Mouse (Mus musculus) hindbrain, embryonic 10.5 days (tissue): ENCODE data around the gene A430078G23Rik. TPM values are rescaled to one million over a fixed set of nuclear protein-coding genes. Genes with fewer than 3 reads are reported as not detected.
"Not testable (repeated sequence)": the region's sequence is repeated elsewhere in the genome, so short reads cannot be mapped to it uniquely, and the experiment has no call there.

Experiments used
- DNase-seq: peaks from one replicate; pipeline ENCODE4 v3.0.0-alpha.2; 2017; ENCODE audit warnings: low spot score
- H3K27ac ChIP-seq: fragments of 300-500 bp; sonication (generic); 2 replicates; pipeline ENCODE4 v1.5.1; 2016; ENCODE audit warnings: mild to moderate bottlenecking, moderate library complexity
- H3K27me3 ChIP-seq: fragments of 300-500 bp; sonication (generic); 2 replicates; pipeline ENCODE4 v1.6.1; 2016; ENCODE audit warnings: mild to moderate bottlenecking; ENCODE audit not compliant: poor library complexity, insufficient read depth, severe bottlenecking
- H3K36me3 ChIP-seq: fragments of 300-500 bp; sonication (generic); 2 replicates; pipeline ENCODE4 v1.6.1; 2016; ENCODE audit warnings: mild to moderate bottlenecking, moderate library complexity
- H3K4me1 ChIP-seq: fragments of 300-500 bp; sonication (generic); replicated peaks from 2 replicates; pipeline ENCODE4 v1.6.1; 2016; ENCODE audit warnings: mild to moderate bottlenecking
- H3K4me3 ChIP-seq: fragments of 300-500 bp; sonication (generic); 2 replicates; pipeline ENCODE4 v1.5.1; 2016; ENCODE audit warnings: mild to moderate bottlenecking, moderate library complexity
- H3K9me3 ChIP-seq: fragments of 300-500 bp; sonication (generic); 2 replicates; pipeline ENCODE4 v1.6.1; 2016; ENCODE audit warnings: mild to moderate bottlenecking, moderate library complexity
- WGBS: fragments of 180-500 bp; shearing (Covaris S2); methylation state at CpG from one replicate; pipeline ENCODE4 v1.1.7; 2016; 5-methylcytosine and 5-hydroxymethylcytosine counted together
- polyA plus RNA-seq: library from polyadenylated mRNA; unstranded; fragments of >200 nt; fragmentation: Nextera tagmentation; extraction: Ambion mirVana; gene quantifications from 2 replicates; pipeline ENCODE4 v1.2.1, GENCODE M21; 2016

A430078G23Rik gene
- polyA plus RNA-seq, 1 experiment from 2014 or later = not detected

GRCm38 (mm10) chr8:3331692-3332091 lies 21.5 kb upstream of the A430078G23Rik start:
- Histone ChIP-seq H3K9me3 (0 out of 2 replicates have a peak, but pooled peaks cover 2% of the 10 kb centered on the region), H3K36me3 (no peaks in the 10 kb centered on the region), H3K4me1 (no peaks in the 10 kb centered on the region), H3K27ac (no peak overlapping the region), H3K27me3 (no peaks in the 10 kb centered on the region), H3K4me3 (no peak overlapping the region)
- 79% methylated on average over 2 of the region's 2 CpGs for WGBS
- DNase-seq = no peak

DNA sequence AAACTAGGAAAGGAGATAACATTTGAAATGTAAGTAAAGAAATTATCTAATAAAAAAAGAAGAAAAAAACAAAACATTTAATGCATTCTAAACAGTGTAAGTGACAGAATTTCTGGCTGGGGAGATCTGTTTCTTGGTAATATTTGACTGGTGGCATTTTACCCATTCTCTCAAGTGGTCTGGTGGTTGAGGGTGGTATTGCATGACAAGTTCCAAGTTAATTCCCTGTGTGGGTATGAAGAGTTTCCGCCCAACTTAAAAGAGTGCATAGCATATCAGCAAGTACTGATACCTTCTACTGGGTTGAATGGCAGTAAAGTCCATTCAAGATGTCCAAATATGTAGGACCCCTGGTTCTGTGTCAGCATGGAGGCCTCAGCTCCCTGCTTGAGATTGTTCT lies 17.3 kb upstream of the A430078G23Rik start:
- H3K27ac ChIP-seq = no peak overlapping the region
- H3K4me1 ChIP-seq = no peaks in the 10 kb centered on the region
- no peak for DNase-seq
- WGBS = 86% methylated on average over 1 of the region's 1 CpGs
- H3K9me3 ChIP-seq = 0 out of 2 replicates have a peak, but pooled peaks cover 8% of the 10 kb centered on the region
- no peaks in the 10 kb centered on the region for H3K27me3 ChIP-seq
- H3K36me3 ChIP-seq = no peaks in the 10 kb centered on the region
- no peak overlapping the region for H3K4me3 ChIP-seq

DNA sequence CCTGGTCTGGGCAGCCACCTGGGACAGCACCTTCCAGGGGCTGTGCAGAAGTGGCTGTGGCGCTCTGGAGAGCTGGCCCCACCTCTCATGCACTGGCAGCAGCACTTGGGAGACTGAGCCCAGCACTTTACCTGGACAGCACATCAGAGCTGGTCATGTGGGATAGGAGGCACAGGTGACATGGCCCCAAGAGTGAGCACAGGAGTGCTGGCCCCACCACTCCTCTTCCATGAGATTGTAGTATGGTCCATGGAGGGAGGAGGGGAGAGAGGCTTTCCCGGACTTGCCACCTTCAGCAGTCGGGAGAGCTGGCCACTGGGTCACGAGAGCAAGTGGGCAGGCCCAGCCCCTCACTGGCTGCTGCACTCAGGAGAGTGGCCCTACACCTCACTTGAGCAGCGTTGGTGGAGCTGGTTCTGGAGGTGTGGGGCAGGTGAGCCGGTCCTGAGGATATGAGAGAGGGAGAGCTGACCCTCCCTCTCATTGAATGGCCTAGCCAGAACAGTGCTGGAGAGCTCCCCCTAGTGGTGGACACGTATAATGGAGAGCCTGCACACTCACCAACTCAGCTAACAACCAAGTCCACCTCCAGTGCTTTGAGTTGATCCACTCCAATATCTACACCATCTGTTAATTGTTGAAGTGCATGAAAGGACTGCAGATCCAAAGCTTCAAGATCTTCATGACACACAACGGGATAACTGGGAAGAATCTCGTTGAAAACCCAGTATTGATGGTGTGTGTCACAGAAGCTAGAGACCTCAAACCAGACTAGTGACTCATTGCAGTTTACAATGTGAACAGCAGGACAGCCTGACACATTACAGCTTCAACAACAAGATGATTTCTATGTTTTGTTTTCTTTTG lies 16.3 kb upstream of the A430078G23Rik start:
- peak; percentile 33 for DNase-seq
- Histone ChIP-seq H3K36me3 (no peaks in the 10 kb centered on the region), H3K4me3 (no peak overlapping the region), H3K9me3 (0 out of 2 replicates have a peak, but pooled peaks cover 8% of the 10 kb centered on the region), H3K27me3 (no peaks in the 10 kb centered on the region), H3K27ac (no peak overlapping the region), H3K4me1 (no peaks in the 10 kb centered on the region)
- 73% methylated on average over 9 of the region's 9 CpGs for WGBS

DNA sequence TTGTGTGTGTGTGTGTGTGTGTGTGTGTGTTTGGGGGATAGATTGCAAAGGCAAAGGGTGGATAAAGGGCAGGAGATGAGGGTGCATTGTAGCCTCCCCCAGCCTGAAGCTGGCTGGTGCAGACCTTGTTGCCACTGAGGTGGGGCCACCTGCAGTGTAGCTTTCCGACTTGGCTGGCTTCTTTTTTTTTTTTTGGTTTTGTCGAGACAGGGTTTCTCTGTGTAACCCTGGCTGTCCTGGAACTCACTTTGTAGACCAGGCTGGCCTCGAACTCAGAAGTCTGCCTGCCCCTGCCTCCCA lies 15.7 kb upstream of the A430078G23Rik start:
- H3K4me1 ChIP-seq, H3K4me3 ChIP-seq, H3K9me3 ChIP-seq, DNase-seq, H3K36me3 ChIP-seq, H3K27ac ChIP-seq, H3K27me3 ChIP-seq: not testable (repeated sequence)
- whole genome bisulfite sequencing = 87% methylated on average over 3 of the region's 3 CpGs

DNA sequence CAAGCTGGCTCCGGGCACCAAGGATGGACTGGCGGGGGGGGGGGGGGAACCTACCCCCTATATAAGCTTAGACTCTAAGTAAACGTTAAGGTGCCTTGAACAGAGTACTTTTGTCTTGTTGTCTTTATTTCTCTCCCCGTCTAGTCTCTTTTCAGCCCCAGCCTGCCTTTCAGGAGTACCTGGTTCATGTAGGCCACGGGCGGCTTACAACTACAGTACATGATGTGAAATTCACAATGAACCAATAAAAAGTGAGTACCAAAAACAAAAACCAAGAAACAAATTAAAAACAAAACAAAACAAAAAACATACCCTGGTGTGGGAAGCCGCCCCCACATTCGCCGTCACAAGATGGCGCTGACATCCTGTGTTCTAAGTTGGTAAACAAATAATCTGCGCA lies 15.2 kb upstream of the A430078G23Rik start:
- Histone ChIP-seq H3K9me3 (0 out of 2 replicates have a peak, but pooled peaks cover 8% of the 10 kb centered on the region), H3K27ac (no peak overlapping the region), H3K36me3 (no peaks in the 10 kb centered on the region), H3K4me1 (no peaks in the 10 kb centered on the region), H3K27me3 (no peaks in the 10 kb centered on the region), H3K4me3 (no peak overlapping the region)
- 94% methylated on average over 11 of the region's 11 CpGs for WGBS
- no peak for DNase-seq

DNA sequence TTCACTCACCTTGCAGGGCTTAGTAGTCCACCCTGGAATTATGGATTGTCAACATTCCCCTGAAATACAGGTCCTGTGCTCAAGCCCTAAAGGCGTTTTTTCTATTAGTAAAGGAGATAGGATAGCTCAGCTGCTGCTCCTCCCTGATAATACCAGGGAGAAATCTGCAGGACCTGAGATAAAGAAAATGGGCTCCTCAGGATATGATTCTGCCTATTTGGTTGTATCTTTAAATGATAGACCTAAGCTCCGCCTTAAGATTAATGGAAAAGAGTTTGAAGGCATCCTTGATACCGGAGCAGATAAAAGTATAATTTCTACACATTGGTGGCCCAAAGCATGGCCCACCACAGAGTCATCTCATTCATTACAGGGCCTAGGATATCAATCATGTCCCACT lies 12.5 kb upstream of the A430078G23Rik start:
- H3K4me1 ChIP-seq, DNase-seq, H3K9me3 ChIP-seq, H3K36me3 ChIP-seq, H3K27ac ChIP-seq, H3K4me3 ChIP-seq, H3K27me3 ChIP-seq: not testable (repeated sequence)
- WGBS = 91% methylated on average over 3 of the region's 3 CpGs

- no peaks in the 10 kb centered on the region for H3K9me3 ChIP-seq
- H3K27me3 ChIP-seq = no peaks in the 10 kb centered on the region
- no peak overlapping the region for H3K27ac ChIP-seq
- H3K4me3 ChIP-seq = no peak overlapping the region
- H3K36me3 ChIP-seq = no peaks in the 10 kb centered on the region
- DNase-seq = no peak
- H3K4me1 ChIP-seq = no peaks in the 10 kb centered on the region
- WGBS = 98% methylated on average over 6 of the region's 6 CpGs
These were observed 7.9 kb upstream of the A430078G23Rik start for GRCm38 (mm10) chr8:3345337-3345736.

- WGBS = 86% methylated on average over 5 of the region's 5 CpGs
- no peaks in the 10 kb centered on the region for H3K36me3 ChIP-seq
- no peaks in the 10 kb centered on the region for H3K9me3 ChIP-seq
- DNase-seq = no peak
- H3K4me3 ChIP-seq = no peak overlapping the region
- no peak overlapping the region for H3K27ac ChIP-seq
- no peaks in the 10 kb centered on the region for H3K4me1 ChIP-seq
- H3K27me3 ChIP-seq = no peaks in the 10 kb centered on the region
These were observed 6.4 kb upstream of the A430078G23Rik start for GRCm38 (mm10) chr8:3346691-3347413.

GRCm38 (mm10) chr8:3348142-3348823 lies 4.9 kb upstream of the A430078G23Rik start:
- no peaks in the 10 kb centered on the region for H3K27me3 ChIP-seq
- H3K4me3 ChIP-seq = no peak overlapping the region
- no peaks in the 10 kb centered on the region for H3K4me1 ChIP-seq
- no peaks in the 10 kb centered on the region for H3K9me3 ChIP-seq
- no peak overlapping the region for H3K27ac ChIP-seq
- WGBS = 54% methylated on average over 13 of the region's 13 CpGs
- no peak for DNase-seq
- H3K36me3 ChIP-seq = no peaks in the 10 kb centered on the region

DNA sequence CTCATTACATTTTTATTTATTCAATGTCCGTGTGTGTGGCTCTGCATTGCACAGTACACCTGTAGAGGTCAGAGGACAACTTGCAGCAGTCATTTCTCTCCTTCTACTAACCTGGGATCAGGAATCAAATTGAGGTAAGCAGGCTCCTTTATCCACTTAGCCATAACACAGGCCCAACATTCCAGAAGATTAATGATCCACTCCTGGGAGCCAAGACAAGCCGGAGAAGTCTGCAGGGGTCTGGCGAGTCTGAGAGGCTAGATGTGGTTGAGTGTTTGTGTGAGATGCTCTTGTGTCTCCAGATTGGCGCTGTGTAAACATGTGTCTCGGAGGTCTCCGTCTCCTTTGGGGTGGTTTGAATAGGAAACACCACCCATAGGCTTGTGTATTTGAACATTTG lies 2.5 kb upstream of the A430078G23Rik start:
- Histone ChIP-seq H3K27me3 (no peaks in the 10 kb centered on the region), H3K4me1 (no peaks in the 10 kb centered on the region), H3K4me3 (no peak overlapping the region), H3K27ac (no peak overlapping the region), H3K9me3 (no peaks in the 10 kb centered on the region), H3K36me3 (no peaks in the 10 kb centered on the region)
- no peak for DNase-seq
- 69% methylated on average over 6 of the region's 6 CpGs for WGBS

DNA sequence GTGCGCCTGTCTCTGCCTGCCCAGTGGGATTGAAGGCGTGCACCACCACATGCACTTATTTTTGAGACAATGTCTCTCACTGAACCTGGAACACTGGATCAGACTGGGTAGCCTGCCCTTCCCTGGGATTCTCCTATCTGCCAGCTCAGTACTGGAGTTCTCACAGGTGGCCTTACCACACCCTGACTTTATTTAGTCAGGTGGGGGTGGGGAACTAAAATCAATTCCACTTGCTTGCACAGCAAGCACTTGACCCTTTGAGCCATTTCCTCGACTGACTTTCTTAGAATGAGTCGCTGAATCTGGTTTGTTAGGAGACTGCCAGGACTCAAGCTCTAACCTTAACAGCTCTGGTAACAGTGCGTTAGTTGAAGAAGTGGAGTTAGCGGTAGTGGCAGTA lies 500 bp upstream of the A430078G23Rik start:
- Histone ChIP-seq H3K27ac (no peak overlapping the region), H3K4me1 (no peaks in the 10 kb centered on the region), H3K9me3 (no peaks in the 10 kb centered on the region), H3K27me3 (no peaks in the 10 kb centered on the region), H3K36me3 (no peaks in the 10 kb centered on the region), H3K4me3 (no peak overlapping the region)
- no peak for DNase-seq
- 88% methylated on average over 6 of the region's 6 CpGs for WGBS

GRCm38 (mm10) chr8:3353811-3354442 lies 712 bp downstream of the A430078G23Rik start:
- Histone ChIP-seq H3K4me1 (no peaks in the 10 kb centered on the region), H3K9me3 (no peaks in the 10 kb centered on the region), H3K27ac (no peak overlapping the region), H3K36me3 (no peaks in the 10 kb centered on the region), H3K27me3 (no peaks in the 10 kb centered on the region), H3K4me3 (no peak overlapping the region)
- 63% methylated on average over 6 of the region's 6 CpGs for WGBS
- DNase-seq = no peak
